Mouse (Mus musculus): Measurements from ENCODE around the gene A1cf.

The A1cf gene

DNA sequence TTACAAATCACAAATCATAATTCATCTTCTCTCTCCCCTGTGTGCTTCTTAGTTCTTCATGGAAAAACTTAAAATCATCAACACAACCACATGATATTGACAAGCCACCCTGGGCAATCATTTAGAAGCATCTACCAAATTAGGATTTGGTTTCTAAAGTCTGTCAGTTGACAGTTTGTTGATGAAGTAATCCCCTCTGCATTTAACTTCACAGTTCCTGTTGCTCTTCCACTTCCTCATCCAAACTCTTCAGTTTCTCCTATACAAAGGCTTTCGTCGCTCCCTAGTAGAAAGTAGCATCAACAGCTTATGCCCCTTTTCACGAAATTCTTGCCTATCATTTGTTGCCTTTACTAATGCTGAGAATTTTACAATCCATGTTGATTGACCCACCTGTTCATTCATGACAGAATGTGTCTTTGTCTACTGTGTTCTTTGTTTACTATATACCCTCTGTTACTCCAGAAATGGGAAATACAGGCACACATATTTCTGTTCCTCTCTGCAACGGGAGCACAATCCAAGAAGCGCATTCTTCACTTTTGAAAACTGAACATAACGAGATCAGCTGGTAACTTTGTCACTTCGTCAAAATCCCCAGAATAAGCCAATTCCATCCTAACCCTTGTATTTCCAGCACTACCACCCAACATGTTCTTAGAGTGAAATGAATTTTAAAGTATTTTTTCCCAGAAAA, 82.4 kb downstream of the A1cf start:
- DNase-seq (ENCODE audit: extremely low spot score, low read depth, low spot score): no peak

GRCm38 (mm10) chr19:31953799-31954198, 85.2 kb downstream of the A1cf start:
- no peak for DNase-seq (ENCODE audit: extremely low spot score, low read depth, low spot score)

GRCm38 (mm10) chr19:31954267-31954666, 85.7 kb downstream of the A1cf start:
- DNase-seq (ENCODE audit: extremely low spot score, low read depth, low spot score): no peak

- no peak for DNase-seq (ENCODE audit: extremely low spot score, low read depth, low spot score)
These were observed 86.1 kb downstream of the A1cf start for GRCm38 (mm10) chr19:31954696-31955095.

DNA sequence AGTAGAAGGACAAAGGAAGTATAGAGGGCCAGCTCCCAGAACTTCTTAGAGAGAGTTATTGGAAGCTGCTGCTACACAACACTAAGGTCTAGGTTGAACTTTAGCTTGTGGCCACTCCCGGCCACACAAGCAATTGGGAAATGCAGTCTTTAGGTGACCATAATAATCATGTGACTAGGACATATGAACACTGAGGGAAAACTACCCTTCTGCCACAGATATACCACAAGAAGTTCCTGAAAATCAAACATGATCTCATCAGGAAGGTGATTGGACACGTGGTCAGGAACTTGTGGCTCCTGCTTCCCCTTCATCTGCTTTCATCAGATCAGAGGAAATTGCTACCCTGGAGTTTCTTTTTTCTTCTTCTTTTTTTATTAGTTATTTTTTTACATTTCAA, 87.8 kb downstream of the A1cf start:
- no peak for DNase-seq (ENCODE audit: extremely low spot score, low read depth, low spot score)

DNA sequence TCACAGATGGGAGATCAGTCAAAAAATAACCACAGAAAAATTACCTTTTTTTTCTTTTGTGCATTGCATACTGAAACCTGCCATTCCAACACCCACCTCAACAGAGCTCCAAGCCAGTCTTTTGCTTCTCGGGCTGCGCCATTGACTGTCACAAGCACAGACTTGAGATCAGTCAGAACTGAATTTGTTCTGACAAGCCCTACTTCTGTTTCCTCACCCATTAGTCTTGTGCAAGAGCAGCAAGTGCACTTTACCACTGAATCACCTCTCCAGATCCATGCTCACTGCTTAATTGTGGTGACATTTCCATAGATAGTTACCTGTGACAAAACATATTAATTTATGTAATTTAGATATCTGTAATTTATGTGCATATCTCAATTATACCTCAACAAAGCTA, 91.9 kb downstream of the A1cf start:
- DNase-seq (ENCODE audit: extremely low spot score, low read depth, low spot score): no peak

DNA sequence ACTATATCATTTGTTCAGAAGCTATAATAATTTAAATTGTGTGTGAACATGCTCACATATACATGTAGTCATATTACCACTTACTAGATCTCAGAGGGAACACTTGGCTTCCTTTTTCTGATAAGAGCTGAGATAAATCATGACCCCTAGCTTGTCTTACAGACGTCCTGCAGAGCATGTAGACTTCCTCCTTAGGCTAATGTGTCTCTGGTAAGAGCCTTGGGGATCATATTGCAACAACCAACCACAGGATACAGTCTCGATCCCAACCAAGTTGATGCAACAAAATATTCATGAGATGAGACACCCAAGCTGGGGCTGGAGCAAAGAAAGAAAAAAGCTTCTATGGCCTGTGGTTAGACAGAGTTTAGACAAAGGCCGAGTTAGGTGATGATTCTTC, 94.6 kb downstream of the A1cf start:
- DNase-seq (ENCODE audit: extremely low spot score, low read depth, low spot score): no peak

GRCm38 (mm10) chr19:31967933-31968532, 99.5 kb downstream of the A1cf start:
- DNase-seq (ENCODE audit: extremely low spot score, low read depth, low spot score): no peak

DNA sequence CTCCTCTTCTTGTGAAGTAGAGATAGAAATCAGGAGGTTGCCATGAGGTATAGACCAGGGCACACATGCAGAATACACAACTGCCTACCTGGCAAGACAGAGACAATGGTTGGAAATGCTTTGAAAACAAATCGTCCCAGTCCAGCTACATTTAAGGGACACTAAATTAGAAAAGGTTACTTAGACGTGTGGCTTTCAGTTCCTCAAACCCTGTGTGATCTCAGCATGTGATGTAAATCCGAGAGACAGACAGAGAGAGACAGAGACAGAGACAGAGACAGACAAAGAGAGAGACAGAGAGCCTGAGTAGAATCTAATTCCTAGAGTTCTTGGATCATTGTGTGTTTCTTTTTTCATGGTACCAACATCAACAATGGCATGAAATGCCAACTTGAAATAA, 102.8 kb downstream of the A1cf start:
- no peak for DNase-seq (ENCODE audit: extremely low spot score, low read depth, low spot score)

DNA sequence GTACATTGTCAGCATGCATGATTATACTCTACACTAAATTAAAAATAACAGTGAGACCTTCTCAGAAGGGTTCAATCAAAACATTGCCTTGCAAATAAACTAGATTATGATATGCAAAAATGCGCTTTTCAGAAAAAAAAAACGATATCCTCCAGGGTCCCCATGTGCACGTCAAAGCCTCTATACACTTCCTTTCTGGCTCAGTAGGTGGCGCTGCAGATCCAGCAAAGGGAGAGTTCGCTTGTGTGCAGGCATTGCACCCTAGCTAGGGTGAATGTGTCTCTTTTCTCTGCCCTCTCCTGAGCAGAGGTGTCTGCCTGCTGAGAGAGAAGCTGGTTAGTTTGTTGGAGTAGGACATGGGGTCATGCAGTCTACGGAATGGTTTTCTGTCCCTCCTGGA, 103.4 kb downstream of the A1cf start:
- DNase-seq (ENCODE audit: extremely low spot score, low read depth, low spot score): peak; percentile 78

- no peak for DNase-seq (ENCODE audit: extremely low spot score, low read depth, low spot score)
These were observed 107.3 kb downstream of the A1cf start for GRCm38 (mm10) chr19:31975882-31976281.

- no peak for DNase-seq (ENCODE audit: extremely low spot score, low read depth, low spot score)
These were observed 122.5 kb downstream of the A1cf start for GRCm38 (mm10) chr19:31991057-31991456.

GRCm38 (mm10) chr19:31996916-31997315, 128.4 kb downstream of the A1cf start:
- DNase-seq (ENCODE audit: extremely low spot score, low read depth, low spot score): no peak
